Mouse (Mus musculus) liver, embryonic 16.5 days (tissue): Measurements from ENCODE around the gene Bub1. TPM values are rescaled to one million over a fixed set of nuclear protein-coding genes. Genes with fewer than 3 reads are reported as not detected.

Experiments
- ATAC-seq: fragments of 200-750 bp; cut with Nextera tagmentation; 2 replicates; pipeline ENCODE4 v1.8.0; 2017; ENCODE audit warnings: low read depth, mild to moderate bottlenecking, moderate number of reproducible peaks, moderate library complexity
- H3K27ac ChIP-seq: fragments of 300-500 bp; sonication (generic); 2 replicates; pipeline ENCODE4 v1.5.1; 2014; ENCODE audit warnings: mild to moderate bottlenecking, low read length
- H3K27me3 ChIP-seq: fragments of 300-500 bp; sonication (generic); 2 replicates; pipeline ENCODE4 v1.6.1; 2014; ENCODE audit warnings: low read depth, low read length, mixed read lengths; ENCODE audit not compliant: control insufficient read depth, insufficient read depth
- H3K36me3 ChIP-seq: fragments of 300-500 bp; sonication (generic); 2 replicates; pipeline ENCODE4 v1.6.1; 2014; ENCODE audit warnings: mild to moderate bottlenecking; ENCODE audit not compliant: control insufficient read depth, insufficient read depth
- H3K4me1 ChIP-seq: fragments of 300-500 bp; sonication (generic); 2 replicates; pipeline ENCODE4 v1.6.1; 2014; ENCODE audit warnings: low read depth, low read length, mixed read lengths; ENCODE audit not compliant: control insufficient read depth
- H3K4me2 ChIP-seq: fragments of 300-500 bp; sonication (generic); 2 replicates; pipeline ENCODE4 v1.6.1; 2014; ENCODE audit warnings: low read depth, low read length, mixed read lengths
- H3K4me3 ChIP-seq: fragments of 300-500 bp; sonication (generic); 2 replicates; pipeline ENCODE4 v1.5.1; 2014; ENCODE audit warnings: low read depth, mild to moderate bottlenecking, low read length
- H3K9ac ChIP-seq: fragments of 300-500 bp; sonication (generic); 2 replicates; pipeline ENCODE4 v1.6.1; 2014; ENCODE audit warnings: low read depth, low read length
- H3K9me3 ChIP-seq: fragments of 300-500 bp; sonication (generic); replicated peaks from 2 replicates; pipeline ENCODE4 v1.6.1; 2016; ENCODE audit warnings: low read length; ENCODE audit not compliant: control insufficient read depth
- WGBS: fragments of 180-500 bp; shearing (Covaris S2); extraction: QIAGEN DNeasy Blood & Tissue Kit; methylation state at CpG from one replicate; pipeline ENCODE4 v1.1.7; 2014; ENCODE audit not compliant: insufficient replicate concordance; 5-methylcytosine and 5-hydroxymethylcytosine counted together
- polyA plus RNA-seq: library from polyadenylated mRNA; unstranded; fragments of >200 nt; fragmentation: Nextera tagmentation; extraction: Ambion mirVana; gene quantifications from 2 replicates; pipeline ENCODE4 v1.2.1, GENCODE M21; 2015

Gene Bub1
- polyA plus RNA-seq, 1 experiment from 2014 or later: 28.9 TPM

DNA sequence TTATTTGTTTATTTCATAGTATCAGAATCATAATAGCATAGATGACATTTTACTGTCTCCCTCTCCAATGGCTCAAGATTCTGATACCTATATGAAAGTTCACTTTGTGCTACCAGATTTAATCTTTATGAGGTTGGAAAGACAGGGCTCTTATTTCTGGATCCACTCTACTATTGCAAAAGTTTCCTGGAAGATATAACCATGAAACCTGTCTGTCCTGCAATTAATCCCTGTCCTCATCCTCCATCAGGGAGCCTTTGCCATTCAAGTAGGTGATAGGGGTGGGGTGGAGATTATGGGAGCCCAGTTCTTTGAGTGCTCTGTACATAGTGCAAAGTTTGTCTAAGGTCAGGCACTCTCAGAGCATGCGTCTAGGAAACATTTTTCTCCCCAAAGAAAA, 9.7 kb upstream of the Bub1 start:
- peaks cover 23% of the 10 kb centered on the region for H3K27me3 ChIP-seq

GRCm38 (mm10) chr2:127839425-127839824, 7.8 kb upstream of the Bub1 start:
- H3K9me3 ChIP-seq: no peaks in the 10 kb centered on the region
- WGBS: 22% methylated on average over 11 of the region's 11 CpGs
- ATAC-seq: no peak

More for the DNA sequence above, 9.7 kb upstream of the Bub1 start:
- ATAC-seq: no peak
- Histone ChIP-seq H3K27ac (no peak overlapping the region), H3K9ac (no peak overlapping the region), H3K4me2 (no peak overlapping the region), H3K4me1 (no peaks in the 10 kb centered on the region), H3K36me3 (no peaks in the 10 kb centered on the region), H3K9me3 (no peaks in the 10 kb centered on the region), H3K4me3 (no peak overlapping the region)
- WGBS: 47% methylated on average over 1 of the region's 1 CpGs

DNA sequence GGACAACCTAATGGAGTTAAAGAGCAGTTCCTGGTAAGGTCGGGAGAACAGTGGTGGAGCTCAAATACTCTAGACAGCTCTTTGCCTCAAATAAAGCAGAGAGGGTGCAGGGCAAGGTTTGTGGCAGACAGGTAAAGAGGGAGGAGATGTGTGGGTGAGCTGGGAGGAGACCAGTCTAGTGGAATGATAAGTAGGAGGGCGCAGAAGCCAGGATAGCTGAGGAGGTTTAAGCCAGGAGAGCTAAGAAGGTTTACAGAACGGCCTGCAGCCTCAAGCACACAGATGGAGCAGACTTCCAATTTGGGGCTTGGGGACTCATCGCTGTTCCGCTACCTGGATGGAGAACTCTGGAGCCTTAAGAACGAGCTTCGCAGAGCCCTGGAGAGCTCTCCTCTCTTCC, 6.9 kb upstream of the Bub1 start, which contains the start of gene Acoxl:
Gene Acoxl, plus strand, starts transcription at position 301 of the 400 bp plus-strand sequence.
- Histone ChIP-seq H3K9ac (no peak within 1 kb of the TSS), H3K9me3 (no peaks in the 10 kb centered on the region), H3K36me3 (no peaks in the 10 kb centered on the region), H3K27ac (no peak within 1 kb of the TSS), H3K4me3 (no peak within 1 kb of the TSS), H3K27me3 (peaks cover 23% of the 10 kb centered on the region), H3K4me1 (no peaks in the 10 kb centered on the region), H3K4me2 (no peak within 1 kb of the TSS)
- ATAC-seq: no peak
- WGBS: 51% methylated on average over 7 of the region's 7 CpGs

More at GRCm38 (mm10) chr2:127839425-127839824, 7.8 kb upstream of the Bub1 start:
- Histone ChIP-seq H3K9ac (no peak overlapping the region), H3K27me3 (peaks cover 23% of the 10 kb centered on the region), H3K27ac (no peak overlapping the region), H3K4me1 (no peaks in the 10 kb centered on the region), H3K4me2 (no peak overlapping the region), H3K36me3 (no peaks in the 10 kb centered on the region), H3K4me3 (no peak overlapping the region)

- Histone ChIP-seq H3K4me2 (no peak overlapping the region; the same call in 1 of the 2 replicates), H3K9me3 (no peaks in the 10 kb centered on the region), H3K27me3 (no peaks in the 10 kb centered on the region), H3K4me1 (peaks cover 12% of the 10 kb centered on the region), H3K4me3 (no peak overlapping the region), H3K27ac (no peak overlapping the region), H3K36me3 (no peaks in the 10 kb centered on the region), H3K9ac (no peak overlapping the region)
- 12% methylated on average over 2 of the region's 2 CpGs for WGBS
- no peak for ATAC-seq
Measured at GRCm38 (mm10) chr2:127832833-127833190, 1.1 kb upstream of the Bub1 start.

DNA sequence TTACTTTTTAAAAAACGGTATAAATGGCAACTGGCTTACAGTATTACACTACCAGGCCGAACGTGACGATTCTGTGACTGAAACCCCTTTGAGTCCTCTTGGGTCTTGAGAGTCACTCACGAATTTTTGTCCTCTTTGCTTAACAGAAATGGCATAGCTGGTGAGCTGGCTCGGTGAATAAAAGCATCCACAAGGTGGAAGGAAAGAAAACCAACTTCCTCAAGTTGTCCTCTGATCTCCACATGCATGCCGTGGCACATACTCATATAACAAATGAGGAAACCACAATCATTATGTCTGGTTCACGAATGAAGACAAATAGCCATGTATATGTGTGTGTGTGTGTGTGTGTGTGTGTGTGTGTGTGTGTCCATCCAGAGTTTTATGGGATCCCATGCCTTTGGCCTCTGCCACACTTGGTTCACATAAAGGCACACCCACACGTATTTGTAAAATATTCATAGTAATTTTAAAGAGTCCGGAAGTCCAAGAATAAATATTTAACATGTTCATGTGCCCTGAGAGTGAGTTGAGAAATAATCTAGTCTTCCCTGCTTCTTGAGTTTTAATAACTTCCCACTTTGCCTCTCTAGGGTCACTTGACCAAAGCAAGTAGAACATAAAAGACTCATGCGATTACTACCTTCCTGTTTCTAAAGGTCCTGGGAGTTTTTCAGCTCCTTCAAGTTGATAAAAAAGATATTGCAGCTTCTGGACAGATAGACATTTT, 603 bp upstream of the Bub1 start:
- Histone ChIP-seq H3K27ac (no peak overlapping the region), H3K9ac (peak overlapping the region; percentile 60), H3K27me3 (no peaks in the 10 kb centered on the region), H3K9me3 (no peaks in the 10 kb centered on the region), H3K36me3 (peaks cover under 1% of the 10 kb centered on the region; the same call in 1 of the 2 replicates), H3K4me3 (peak overlapping the region; percentile 96), H3K4me1 (peaks cover 12% of the 10 kb centered on the region), H3K4me2 (peak overlapping the region; percentile 83)
- 21% methylated on average over 11 of the region's 11 CpGs for WGBS
- no peak for ATAC-seq

DNA sequence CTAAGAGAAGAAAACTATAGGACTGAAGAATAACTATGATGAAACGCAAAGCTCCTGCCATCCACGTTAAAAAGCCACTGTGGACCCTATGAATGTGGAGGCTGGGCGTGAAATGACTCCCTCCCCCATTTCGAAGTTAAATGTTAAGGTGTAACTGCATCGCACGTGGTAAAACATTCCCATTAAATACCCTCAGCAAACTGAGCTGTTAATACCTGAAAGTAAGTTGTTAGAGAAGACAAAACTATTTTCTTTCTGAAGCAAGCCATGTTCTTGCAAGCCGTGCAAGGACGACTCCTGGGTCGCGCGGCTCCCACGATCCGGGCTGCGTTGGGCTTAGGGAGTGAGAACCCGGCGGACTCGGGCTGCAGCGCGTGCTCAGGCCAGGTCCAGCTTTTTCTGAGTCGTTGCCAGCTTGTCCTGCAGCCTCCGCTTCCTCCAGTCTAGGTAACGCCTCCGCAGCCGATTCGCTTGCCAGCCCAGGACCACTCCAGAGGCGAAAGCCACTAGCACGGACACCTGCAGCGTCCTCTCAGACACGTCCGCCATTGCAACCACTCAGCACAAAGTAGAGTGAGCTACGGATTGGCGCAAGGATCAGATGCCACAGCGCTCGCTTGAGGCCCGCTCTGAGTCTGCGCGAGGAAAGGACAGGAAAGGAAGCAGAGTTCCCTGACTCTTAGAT, 39.6 kb downstream of the Bub1 start, which contains the start of gene Mtln:
Gene Mtln, minus strand, starts transcription at position 570 of the 685 bp plus-strand sequence.
- H3K36me3 ChIP-seq: no peaks in the 10 kb centered on the region
- no peaks in the 10 kb centered on the region for H3K9me3 ChIP-seq
- ATAC-seq: peak; percentile 88
- H3K4me2 ChIP-seq: peak within 1 kb of the TSS; percentile 67
- H3K27me3 ChIP-seq: no peaks in the 10 kb centered on the region
- 1% methylated on average over 37 of the region's 37 CpGs for WGBS
- H3K9ac ChIP-seq: peak within 1 kb of the TSS; percentile 72
- peaks cover 17% of the 10 kb centered on the region for H3K4me1 ChIP-seq
- H3K27ac ChIP-seq: peak within 1 kb of the TSS; percentile 64
- H3K4me3 ChIP-seq: peak within 1 kb of the TSS; percentile 75

GRCm38 (mm10) chr2:127789651-127790270, 41.9 kb downstream of the Bub1 start:
- no peaks in the 10 kb centered on the region for H3K9me3 ChIP-seq
- 26% methylated on average over 9 of the region's 9 CpGs for WGBS
- H3K36me3 ChIP-seq: no peaks in the 10 kb centered on the region
- no peak for ATAC-seq
- no peak overlapping the region for H3K27ac ChIP-seq
- no peaks in the 10 kb centered on the region for H3K27me3 ChIP-seq
- peak overlapping the region; percentile 84 for H3K4me2 ChIP-seq
- H3K9ac ChIP-seq: peak overlapping the region; percentile 75; the same call in 1 of the 2 replicates
- peak overlapping the region; percentile 81 for H3K4me3 ChIP-seq
- peaks cover 17% of the 10 kb centered on the region for H3K4me1 ChIP-seq

DNA sequence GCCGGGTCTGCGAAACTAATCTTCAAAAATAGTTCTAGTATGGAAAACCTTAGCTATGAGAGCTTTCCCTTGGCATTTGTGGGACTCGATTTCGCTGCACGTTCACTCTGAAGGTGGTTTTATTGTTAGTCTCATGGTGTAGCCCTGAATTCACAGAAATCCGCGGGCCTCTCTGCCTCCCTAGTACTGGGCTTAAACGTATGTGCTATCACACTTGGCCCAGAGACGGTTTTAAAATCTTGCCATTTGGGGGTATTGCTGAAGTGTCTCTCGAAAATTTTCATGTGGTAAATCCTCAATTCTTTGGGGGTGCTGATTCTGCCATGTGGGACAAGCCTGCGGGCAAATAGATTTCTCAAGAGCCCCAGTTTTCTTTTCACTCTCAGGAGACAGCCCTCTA, 42.5 kb downstream of the Bub1 start:
- Histone ChIP-seq H3K9me3 (no peaks in the 10 kb centered on the region), H3K27me3 (no peaks in the 10 kb centered on the region), H3K4me1 (peaks cover 17% of the 10 kb centered on the region), H3K9ac (peak overlapping the region; percentile 75), H3K4me2 (peak overlapping the region; percentile 84), H3K36me3 (no peaks in the 10 kb centered on the region), H3K4me3 (peak overlapping the region; percentile 81), H3K27ac (peak overlapping the region; percentile 46)
- WGBS: 3% methylated on average over 11 of the region's 11 CpGs
- ATAC-seq: no peak; the same call in 1 of the 2 replicates
